Mouse (Mus musculus): ENCODE results near the gene Gkn1.

DNA sequence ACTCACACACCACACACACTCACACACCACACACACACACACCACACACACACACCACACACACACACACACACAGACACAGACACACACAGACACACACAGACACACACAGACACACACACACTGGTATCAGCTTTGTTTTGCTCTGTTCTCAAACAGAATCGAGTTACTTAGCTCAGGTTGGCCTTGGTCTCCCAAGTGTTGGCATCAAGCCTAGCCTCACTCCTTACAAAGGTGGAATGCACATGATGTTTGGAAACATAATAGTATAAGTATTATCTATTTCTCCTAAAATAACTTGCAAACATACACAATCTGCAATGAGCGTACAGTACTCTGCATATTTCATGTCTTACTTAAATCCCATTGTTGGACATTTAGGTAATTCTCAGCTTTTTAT is 18.4 kb downstream of the Gkn1 start:
- TF ChIP-seq CTCF (IDR thresholded peaks at IDR 0.05; ENCODE audit: extremely low read depth, insufficient read depth, low read length) (no peak), POLR2A (IDR thresholded peaks at IDR 0.05; ENCODE audit: extremely low read depth, insufficient read depth, low read length) (no peak)
